Mouse (Mus musculus) heart, postnatal 0 days (tissue): Measurements from ENCODE around the gene Zkscan2.

ENCODE experiments used
- CTCF ChIP-seq: IDR thresholded peaks from 2 replicates; pipeline ENCODE4 v1.5.1; 2016; ENCODE audit warnings: antibody characterized with exemption, control low read depth, low read depth
- EP300 ChIP-seq: IDR thresholded peaks from 2 replicates; pipeline ENCODE4 v1.6.1; 2016; ENCODE audit warnings: antibody characterized with exemption, low read depth

- TF ChIP-seq CTCF (no peak), EP300 (no peak)
Measured at GRCm38 (mm10) chr7:123430411-123430705, 69.9 kb downstream of the Zkscan2 start.
